18 mouse cellular contexts compared by ENCODE assay signal in genomic region chr2:121235460-121236072, GRCm38 (mm10). TPM values are rescaled to one million over a fixed set of nuclear protein-coding genes. Genes with fewer than 3 reads are reported as not detected.
DNase-seq lines count a peak whose midpoint lies in the region; ATAC-seq and TF ChIP-seq lines count a peak whose summit lies in the region.
"Had no signal": no experiment of that assay in that cellular context is flagged by ENCODE, and none has a peak within 500 bp of the region (broad histone marks: within the 10 kb centered on the region; RNA-seq: fewer than 3 reads in every experiment).

No protein-coding gene starts in this region.

- WGBS in liver, embryonic 14.5 days (ENCODE audit: insufficient replicate concordance), result 17% methylated on average over 8 of the region's 8 CpGs

- DNase-seq in spleen, postnatal 14 days (ENCODE audit: low spot score in 2 of 2), result peak; percentile 17 to 19
- DNase-seq in spleen, adult 12 weeks (ENCODE audit: low spot score), result no peak
- DNase-seq in liver, embryonic 14.5 days (ENCODE audit: low read depth in 3 of 3, low spot score in 3 of 3), result peak; percentile 41 to 85 (median 58)
- DNase-seq in thymus, postnatal 4 days, result no peak
- DNase-seq in left cerebral cortex, adult 11 months (ENCODE audit: low spot score), result no peak
- DNase-seq: adrenal gland, postnatal 10 days; cerebellum, postnatal 25 days; kidney, adult 8-10 months; right cerebral cortex, postnatal 4 days had no signal

- H3K9me3 ChIP-seq in liver, embryonic 14.5 days (ENCODE audit: control insufficient read depth, low read length), result no peaks in the 10 kb centered on the region
- H3K9me3 ChIP-seq: forebrain, embryonic 10.5 days; G1E; limb, embryonic 12.5 days; neural tube, embryonic 13.5 days had no signal

- H3K4me1 ChIP-seq in liver, embryonic 14.5 days (replicated peaks; ENCODE audit: control insufficient read depth in 2 of 2, insufficient read depth in 2 of 2, low read length in 1 of 2), result peaks cover 9 to 25% of the 10 kb centered on the region in 2 experiments
- H3K4me1 ChIP-seq: forebrain, embryonic 10.5 days; limb, embryonic 12.5 days; neural tube, embryonic 13.5 days had no signal

- peak overlapping the region; percentile 78 for H3K4me2 ChIP-seq in liver, embryonic 14.5 days (ENCODE audit: low read depth)
- H3K4me2 ChIP-seq: limb, embryonic 12.5 days; neural tube, embryonic 13.5 days had no signal

- H3K27me3 ChIP-seq in liver, embryonic 14.5 days (ENCODE audit: control insufficient read depth, insufficient read depth, low read length), result no peaks in the 10 kb centered on the region
- H3K27me3 ChIP-seq: limb, embryonic 12.5 days; neural tube, embryonic 13.5 days had no signal

- TF ChIP-seq CTCF in liver, embryonic 14.5 days (IDR thresholded peaks at IDR 0.05; ENCODE audit: low read depth), result 0 out of 2 replicates have a peak, but pooled peaks have one; percentile 9

- TF ChIP-seq EP300 in liver, embryonic 14.5 days (IDR thresholded peaks at IDR 0.05; ENCODE audit: low read depth), result peak; percentile 88

- peak overlapping the region; percentile 69 to 77 for H3K4me3 ChIP-seq in liver, embryonic 14.5 days (ENCODE audit: insufficient read depth in 1 of 2, low read depth in 2 of 2, low read length in 2 of 2)
- H3K4me3 ChIP-seq: forebrain, embryonic 10.5 days; limb, embryonic 12.5 days; neural tube, embryonic 13.5 days had no signal

- 0 out of 2 replicates have a peak, but pooled peaks have one; percentile 36 for ATAC-seq in common myeloid progenitor, adult 5-6 weeks (replicated peaks; ENCODE audit: low read depth, poor library complexity, severe bottlenecking)
- ATAC-seq in liver, embryonic 14.5 days (ENCODE audit: insufficient read depth), result peak; percentile 99
- ATAC-seq in monocyte, adult 5-6 weeks (replicated peaks; ENCODE audit: insufficient number of reproducible peaks, low FRiP score, low TSS enrichment, poor library complexity, severe bottlenecking), result no peak
- ATAC-seq: hindbrain, embryonic 16.5 days; lung, postnatal 0 days had no signal

- H3K9ac ChIP-seq in liver, embryonic 14.5 days (replicated peaks), result peak overlapping the region; percentile 83
- H3K9ac ChIP-seq: limb, embryonic 12.5 days; neural tube, embryonic 13.5 days had no signal

- H3K27ac ChIP-seq in liver, embryonic 14.5 days, result peak overlapping the region; percentile 96
- H3K27ac ChIP-seq: forebrain, embryonic 10.5 days; limb, embryonic 12.5 days; neural tube, embryonic 13.5 days had no signal

- peaks cover 20% of the 10 kb centered on the region for H3K36me3 ChIP-seq in liver, embryonic 14.5 days (replicated peaks; ENCODE audit: control insufficient read depth, insufficient read depth, low read depth)

RNA-seq across cellular contexts. Expression of gene Trp53bp1, which starts 35.6 kb away (rescaled TPM):
- total RNA-seq in common myeloid progenitor, adult 5-6 weeks (2017), result 43.2 and 45.5 TPM in 2 replicates
- polyA plus RNA-seq in liver, embryonic 14.5 days (2012; rRNA removed), result 16.4 and 17.0 TPM in 2 replicates
- polyA plus RNA-seq in liver, embryonic 14.5 days (2014; fragmentation: Nextera tagmentation; extraction: Ambion mirVana), result 14.1 and 18.5 TPM in 2 replicates
- total RNA-seq in monocyte, adult 5-6 weeks (2017), result 15.8 to 38.3 TPM (median 16.2 TPM) in 3 replicates

RNA-seq across cellular contexts. Expression of gene Map1a, which starts 53.8 kb away (rescaled TPM):
- total RNA-seq in common myeloid progenitor, adult 5-6 weeks (2017), result under 0.01 TPM in 1 of 2 replicates, not detected in the other
- polyA plus RNA-seq in liver, embryonic 14.5 days (2012; rRNA removed), result 0.04 TPM in 2 replicates
- polyA plus RNA-seq in liver, embryonic 14.5 days (2014; fragmentation: Nextera tagmentation; extraction: Ambion mirVana), result 0.09 TPM in 1 of 2 replicates, not detected in the other
- total RNA-seq in monocyte, adult 5-6 weeks (2017), result 0.10 TPM in 1 of 3 replicates, not detected in the others
- total RNA-seq: granulocyte monocyte progenitor cell, adult 5-6 weeks had no signal

Comparison
In these comparisons a context has a peak if more than half of its experiments do, and no peak if none do; other contexts are left out.
1. DNase-seq: peak in spleen, postnatal 14 days (2 of 2) and liver, embryonic 14.5 days (3 of 3); none in spleen, adult 12 weeks (single experiment), thymus, postnatal 4 days (single experiment) and left cerebral cortex, adult 11 months (single experiment).